Mouse (Mus musculus) thymus, adult 2 months (tissue): ENCODE data around the gene Josd2. TPM values are rescaled to one million over a fixed set of nuclear protein-coding genes. Genes with fewer than 3 reads are reported as not detected.

Experiments used
- DNase-seq: peaks from one replicate; pipeline ENCODE4 v3.0.0; 2021
- H3K27ac ChIP-seq: fragments of 200-500 bp; 2 replicates; pipeline ENCODE4 v1.5.1; 2012; ENCODE audit warnings: low read length, control low read depth; ENCODE audit not compliant: control insufficient read depth, insufficient read depth
- H3K27me3 ChIP-seq: fragments of 200-500 bp; 2 replicates; pipeline ENCODE4 v1.6.1; 2012; ENCODE audit warnings: mild to moderate bottlenecking, low read length, moderate library complexity, mixed read lengths; ENCODE audit not compliant: control insufficient read depth, insufficient read depth
- H3K36me3 ChIP-seq: fragments of 200-500 bp; 2 replicates; pipeline ENCODE4 v1.6.1; 2012; ENCODE audit warnings: mild to moderate bottlenecking, low read length, moderate library complexity; ENCODE audit not compliant: control insufficient read depth, insufficient read depth
- H3K4me1 ChIP-seq: fragments of 200-500 bp; replicated peaks from 2 replicates; pipeline ENCODE4 v1.6.1; 2012; ENCODE audit warnings: low read length; ENCODE audit not compliant: control insufficient read depth, insufficient read depth
- H3K4me3 ChIP-seq: fragments of 200-500 bp; 2 replicates; pipeline ENCODE4 v1.5.1; 2012; ENCODE audit warnings: mild to moderate bottlenecking, low read length, control low read depth, moderate library complexity; ENCODE audit not compliant: control insufficient read depth, insufficient read depth
- CTCF ChIP-seq: fragments of 200-500 bp; IDR thresholded peaks from 2 replicates; pipeline ENCODE4 v1.5.1; 2012; ENCODE audit warnings: mild to moderate bottlenecking, control low read depth, low read length, moderate library complexity, borderline replicate concordance; ENCODE audit not compliant: control insufficient read depth, poor library complexity, insufficient read depth; ENCODE audit errors: extremely low read depth
- POLR2A ChIP-seq: fragments of 200-500 bp; IDR thresholded peaks from 2 replicates; pipeline ENCODE4 v1.6.1; 2012; ENCODE audit warnings: mild to moderate bottlenecking, low read length, control low read depth, moderate library complexity; ENCODE audit not compliant: control insufficient read depth, poor library complexity, insufficient read depth; ENCODE audit errors: extremely low read depth
- WGBS: fragments of 180-500 bp; shearing (Covaris S2); methylation state at CpG from one replicate; pipeline ENCODE4 v1.1.7; 2018; 5-methylcytosine and 5-hydroxymethylcytosine counted together
- polyA plus RNA-seq: library from polyadenylated mRNA; depleted of rRNA; stranded (reverse); fragments of >200 nt; gene quantifications from 2 replicates; pipeline ENCODE4 v1.2.3, GENCODE M21; 2012; rRNA removed

Gene Josd2
- polyA plus RNA-seq = 107 and 142 TPM in 2 replicates

DNA sequence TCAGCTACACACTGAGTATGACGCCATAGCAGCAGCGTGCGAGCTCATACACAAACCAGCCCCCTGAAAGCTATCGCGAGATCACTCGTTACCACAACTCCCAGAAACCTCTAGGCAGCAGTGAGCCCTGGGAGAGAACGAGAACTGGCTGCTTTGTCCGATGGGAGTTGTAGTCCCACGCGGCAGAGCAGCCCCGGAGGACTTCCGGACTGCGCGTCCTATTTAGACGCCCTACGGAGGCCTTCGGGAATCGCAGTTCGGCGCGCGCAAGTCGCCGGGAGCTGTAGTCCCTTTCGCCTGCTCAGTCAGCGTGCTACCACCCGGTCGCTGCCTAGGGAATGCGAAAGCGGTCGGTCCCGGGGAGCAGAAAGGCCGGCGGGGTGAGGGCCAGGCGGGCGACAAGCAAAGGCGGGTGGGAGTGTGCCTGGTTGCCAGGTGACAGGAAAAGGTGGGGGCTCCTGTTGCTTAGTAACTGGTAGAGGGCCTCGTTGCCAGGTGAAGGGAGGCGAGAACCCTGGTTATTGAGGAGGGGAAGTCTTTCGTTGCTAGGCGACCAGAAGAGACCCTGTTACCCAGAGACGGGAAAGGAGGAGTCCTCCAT is at the start of gene Josd2:
Gene Josd2 (plus strand): TSS at position 170 of the 601 bp plus-strand sequence.
- Histone ChIP-seq H3K4me3 (peak within 1 kb of the TSS; percentile 81), H3K27ac (no peak within 1 kb of the TSS), H3K36me3 (no peaks in the 10 kb centered on the region), H3K27me3 (no peaks in the 10 kb centered on the region; the same call in 1 of the 2 replicates), H3K4me1 (peaks cover 10% of the 10 kb centered on the region)
- TF ChIP-seq CTCF (0 out of 2 replicates have a peak, but pooled peaks have one; percentile 47), POLR2A (peak; percentile 40; the same call in 1 of the 2 replicates)
- peak; percentile 89 for DNase-seq
- WGBS = under 1% methylated on average over 42 of the region's 42 CpGs

DNA sequence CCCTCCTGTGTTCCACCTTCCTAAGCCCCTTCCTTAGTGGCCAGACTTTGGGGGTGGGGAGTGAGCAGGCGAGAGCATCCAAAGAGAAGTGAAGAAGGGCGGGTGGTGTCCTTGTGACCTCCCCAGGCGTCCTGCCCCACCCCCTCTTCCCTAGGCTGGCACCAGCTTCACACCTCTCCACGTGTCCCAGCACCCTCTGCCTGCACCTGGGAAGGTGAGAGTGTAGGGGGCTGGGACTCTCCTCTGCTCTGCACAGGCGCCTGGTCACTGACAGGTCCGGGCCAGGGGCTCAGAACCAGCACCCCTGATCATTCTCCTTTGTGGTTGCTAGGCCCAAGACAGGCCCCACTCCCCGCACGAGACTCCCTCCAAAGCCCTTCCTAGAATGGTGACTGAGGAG is 40.1 kb upstream of the Josd2 start:
- H3K4me3 ChIP-seq = no peak overlapping the region
- H3K27me3 ChIP-seq = peaks cover 10% of the 10 kb centered on the region; the same call in 1 of the 2 replicates
- WGBS = 52% methylated on average over 8 of the region's 8 CpGs
- H3K27ac ChIP-seq = no peak overlapping the region
- H3K36me3 ChIP-seq = no peaks in the 10 kb centered on the region
- no peak for DNase-seq
- TF ChIP-seq POLR2A (no peak), CTCF (no peak)
- no peaks in the 10 kb centered on the region for H3K4me1 ChIP-seq

DNA sequence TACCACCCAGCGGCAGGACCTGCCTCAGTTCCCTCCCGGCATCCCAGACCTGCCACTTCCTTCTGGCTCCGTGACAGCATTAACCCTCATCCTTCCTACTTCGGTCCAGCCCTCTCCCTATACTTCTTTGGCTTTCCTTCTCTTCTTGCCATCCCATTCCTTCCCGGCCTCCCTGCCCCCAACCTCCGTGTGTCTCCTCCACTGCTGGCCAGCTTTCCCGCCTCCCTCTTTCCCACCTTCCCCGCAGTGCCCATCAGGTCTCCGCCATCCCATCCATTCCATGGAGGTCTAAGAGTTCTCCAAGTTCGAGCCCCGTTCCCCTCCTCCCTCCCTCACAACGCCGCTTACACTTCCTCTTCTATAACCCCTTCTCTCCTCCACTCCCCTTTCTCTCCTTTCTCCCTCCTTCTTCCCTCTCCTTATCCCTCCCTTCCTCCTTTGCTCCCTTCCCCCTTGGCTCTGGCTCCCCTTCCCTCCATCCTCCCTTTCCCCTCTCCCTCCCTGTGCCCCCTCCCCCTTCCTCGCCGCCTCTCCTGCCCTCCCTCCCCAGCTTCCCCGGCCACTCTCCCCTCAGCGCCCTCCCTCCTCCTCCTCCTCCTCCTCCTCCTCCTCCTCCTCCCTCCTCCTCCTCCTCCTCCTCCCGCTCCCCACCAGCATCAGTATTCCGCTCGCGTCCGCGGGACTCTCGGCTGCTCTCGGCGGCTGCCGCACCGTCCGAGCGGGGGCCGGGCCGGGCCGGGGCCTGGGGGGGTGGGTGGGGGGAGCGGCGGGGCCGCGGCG is 39.4 kb upstream of the Josd2 start:
- no peak for TF ChIP-seq CTCF
- no peak for TF ChIP-seq POLR2A
- Histone ChIP-seq H3K27ac (no peak overlapping the region), H3K4me3 (no peak overlapping the region), H3K36me3 (no peaks in the 10 kb centered on the region), H3K4me1 (no peaks in the 10 kb centered on the region), H3K27me3 (peaks cover 10% of the 10 kb centered on the region; the same call in 1 of the 2 replicates)
- WGBS = 12% methylated on average over 22 of the region's 38 CpGs
- no peak for DNase-seq

DNA sequence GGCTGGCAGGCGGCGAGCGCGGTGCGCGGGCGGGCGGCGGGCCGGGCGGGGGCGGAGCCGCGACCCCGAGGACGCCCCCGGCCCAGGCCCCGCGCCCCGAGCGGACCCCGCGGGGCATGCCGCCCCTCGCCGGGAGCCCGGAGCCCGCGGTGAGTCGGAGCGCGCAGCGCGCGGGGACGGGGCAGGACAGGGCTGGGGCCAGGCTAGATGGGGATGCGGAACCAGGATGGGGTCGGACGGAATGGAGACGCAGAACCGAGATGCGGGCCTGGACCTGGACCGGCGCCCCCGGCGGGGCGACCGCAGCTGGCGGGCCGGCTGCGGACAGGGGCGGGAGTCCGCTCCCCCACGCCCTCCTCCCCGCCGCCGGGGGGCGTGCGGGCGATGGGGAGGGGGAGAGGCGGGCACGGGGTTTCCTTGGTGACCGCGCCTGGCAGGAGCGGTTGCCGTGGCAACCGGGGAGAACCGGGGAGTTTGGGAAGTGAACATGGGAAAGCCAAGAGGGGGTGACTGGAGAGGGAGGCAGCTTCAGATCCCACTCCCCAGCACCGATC is 38.7 kb upstream of the Josd2 start, which contains the start of gene Lrrc4b:
Gene Lrrc4b (plus strand): TSS at position 51 of the 554 bp plus-strand sequence.
- Histone ChIP-seq H3K4me1 (no peaks in the 10 kb centered on the region), H3K27ac (no peak within 1 kb of the TSS), H3K4me3 (no peak within 1 kb of the TSS), H3K27me3 (peaks cover 10% of the 10 kb centered on the region; the same call in 1 of the 2 replicates), H3K36me3 (no peaks in the 10 kb centered on the region)
- DNase-seq = no peak
- 3% methylated on average over 67 of the region's 69 CpGs for WGBS
- TF ChIP-seq CTCF (no peak), POLR2A (no peak)

DNA sequence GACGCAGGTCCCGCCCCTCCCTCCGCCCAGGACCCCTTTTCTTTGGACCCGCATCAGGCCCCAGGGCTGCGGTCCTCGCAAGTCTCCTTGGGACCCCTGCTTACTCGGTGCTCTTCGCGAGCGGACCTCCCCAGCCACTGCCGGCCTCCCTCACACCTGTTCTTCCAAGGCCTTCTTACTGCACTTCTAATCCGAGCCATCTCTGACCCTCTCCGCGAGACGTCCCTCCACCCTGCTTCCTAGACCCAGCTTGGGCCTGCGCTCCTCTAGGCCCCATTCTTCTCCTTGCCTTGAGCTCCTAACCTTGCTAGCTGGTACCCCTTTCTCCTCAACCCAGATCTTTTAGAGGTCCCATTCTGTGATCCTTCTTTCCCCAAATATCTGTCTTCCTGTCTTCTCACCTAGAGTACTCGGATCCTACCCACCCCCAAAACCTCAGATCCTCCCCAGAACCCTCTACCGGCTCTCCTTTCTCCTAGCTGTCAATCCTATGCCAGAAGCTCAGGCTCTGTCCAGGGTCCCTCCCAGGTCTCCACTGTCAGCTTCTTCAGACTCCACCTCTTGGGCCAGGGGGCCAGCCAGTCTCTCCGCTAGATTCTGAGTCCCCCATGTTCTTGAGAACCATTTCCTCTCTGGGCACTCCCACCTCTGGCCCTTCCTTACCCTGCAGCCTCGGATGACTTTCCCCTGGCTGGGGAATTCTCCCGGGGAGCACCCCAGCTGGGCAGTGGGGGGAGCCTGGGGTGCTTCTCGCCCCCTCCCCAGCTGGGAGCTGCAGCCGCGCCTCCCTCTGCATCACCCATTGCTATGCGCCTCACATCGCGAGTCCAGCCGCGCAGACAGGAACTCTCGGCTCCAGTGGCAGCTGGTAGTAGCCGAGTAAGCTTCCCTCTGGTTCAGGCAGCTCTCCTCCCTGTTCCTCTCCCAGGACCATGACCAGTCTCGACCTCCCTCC is 38.0 kb upstream of the Josd2 start:
- TF ChIP-seq CTCF = no peak
- no peak for TF ChIP-seq POLR2A

DNA sequence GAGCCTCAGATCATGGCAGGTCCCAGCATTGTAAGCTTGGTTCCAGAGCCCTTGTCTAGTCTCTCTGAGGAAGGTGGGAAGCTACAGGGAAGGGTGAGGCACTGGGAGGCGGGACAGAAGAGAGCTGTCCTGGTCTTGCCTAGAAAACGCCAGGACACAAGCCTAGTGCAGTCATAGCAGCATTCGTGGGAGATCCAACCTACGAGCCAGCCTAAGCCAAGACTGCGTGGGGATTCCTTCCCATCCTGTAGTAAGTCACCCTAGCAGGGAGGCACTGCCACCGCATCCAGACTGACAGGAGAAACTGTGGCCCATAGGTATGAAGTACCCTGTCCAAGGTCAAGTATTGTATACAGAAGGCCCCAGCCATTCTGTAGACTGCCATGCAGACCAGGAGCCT is 35.2 kb upstream of the Josd2 start:
- Histone ChIP-seq H3K4me1 (no peaks in the 10 kb centered on the region), H3K4me3 (no peak overlapping the region), H3K36me3 (no peaks in the 10 kb centered on the region), H3K27ac (no peak overlapping the region), H3K27me3 (peaks cover 10% of the 10 kb centered on the region; the same call in 1 of the 2 replicates)
- no peak for DNase-seq
- WGBS = 85% methylated on average over 6 of the region's 6 CpGs
- TF ChIP-seq POLR2A (no peak), CTCF (no peak)

More for the DNA sequence above, 38.0 kb upstream of the Josd2 start:
- H3K36me3 ChIP-seq = no peaks in the 10 kb centered on the region
- DNase-seq = no peak
- H3K27me3 ChIP-seq = peaks cover 10% of the 10 kb centered on the region; the same call in 1 of the 2 replicates
- no peak overlapping the region for H3K4me3 ChIP-seq
- no peak overlapping the region for H3K27ac ChIP-seq
- WGBS = 17% methylated on average over 31 of the region's 32 CpGs
- no peaks in the 10 kb centered on the region for H3K4me1 ChIP-seq
